21 mouse cellular contexts compared by ENCODE assay signal in the genomic region with DNA sequence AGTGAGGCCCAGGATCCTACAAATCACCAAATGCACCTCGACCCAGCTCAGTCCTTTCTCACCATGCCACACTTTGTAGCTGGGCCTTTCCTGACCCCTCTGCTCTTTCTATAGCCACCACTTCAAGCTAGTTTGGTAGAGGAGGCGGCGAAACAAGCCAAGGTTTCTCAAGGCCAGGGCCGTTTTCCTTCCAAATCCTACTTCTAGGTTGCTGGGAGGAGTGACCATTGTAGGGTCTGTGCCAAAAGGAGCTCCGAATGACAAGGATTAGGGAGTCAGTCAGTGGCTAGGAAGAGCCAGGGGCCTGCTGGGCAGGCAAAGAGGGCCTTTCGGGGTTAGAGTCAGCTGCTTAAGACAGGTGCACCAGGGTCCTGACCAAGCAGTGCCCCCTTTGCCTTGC. TPM values are rescaled to one million over a fixed set of nuclear protein-coding genes. Genes with fewer than 3 reads are reported as not detected.
DNase-seq lines count a peak whose midpoint lies in the region; ATAC-seq lines count a peak whose summit lies in the region.
"Had no signal": no experiment of that assay in that cellular context is flagged by ENCODE, and none has a peak within 500 bp of the region (broad histone marks: within the 10 kb centered on the region; RNA-seq: fewer than 3 reads in every experiment).

No protein-coding gene starts in this region.

- no peak overlapping the region for H3K27ac ChIP-seq in midbrain, embryonic 11.5 days (ENCODE audit: low read depth, low read length)
- no peak overlapping the region for H3K27ac ChIP-seq in midbrain, embryonic 10.5 days (replicated peaks)
- no peak overlapping the region for H3K27ac ChIP-seq in forebrain, embryonic 12.5 days
- no peak overlapping the region for H3K27ac ChIP-seq in hindbrain, embryonic 14.5 days
- H3K27ac ChIP-seq in neural tube, embryonic 13.5 days (replicated peaks): no peak overlapping the region
- H3K27ac ChIP-seq: intestine, embryonic 15.5 days; kidney, postnatal 0 days; macrophage; stomach, embryonic 15.5 days had no signal

- 66% methylated on average over 6 of the region's 6 CpGs for WGBS in midbrain, embryonic 11.5 days
- 61% methylated on average over 6 of the region's 6 CpGs for WGBS in midbrain, embryonic 10.5 days
- 67% methylated on average over 6 of the region's 6 CpGs for WGBS in forebrain, embryonic 12.5 days
- WGBS in hindbrain, embryonic 14.5 days: 77% methylated on average over 6 of the region's 6 CpGs
- WGBS in neural tube, embryonic 13.5 days: 84% methylated on average over 6 of the region's 6 CpGs

- no peaks in the 10 kb centered on the region for H3K36me3 ChIP-seq in midbrain, embryonic 11.5 days (ENCODE audit: control insufficient read depth, insufficient read depth, low read length)
- H3K36me3 ChIP-seq in midbrain, embryonic 10.5 days: peaks cover 20% of the 10 kb centered on the region
- H3K36me3 ChIP-seq in forebrain, embryonic 12.5 days (replicated peaks): peaks cover 17% of the 10 kb centered on the region
- H3K36me3 ChIP-seq in hindbrain, embryonic 14.5 days (replicated peaks; ENCODE audit: control insufficient read depth, insufficient read depth): peaks cover 6% of the 10 kb centered on the region; the same call in 1 of the 2 replicates
- H3K36me3 ChIP-seq in neural tube, embryonic 13.5 days: peaks cover 18% of the 10 kb centered on the region
- H3K36me3 ChIP-seq: intestine, embryonic 15.5 days; stomach, embryonic 15.5 days had no signal

- H3K4me3 ChIP-seq in midbrain, embryonic 11.5 days (ENCODE audit: low read depth, low read length): no peak overlapping the region
- no peak overlapping the region for H3K4me3 ChIP-seq in midbrain, embryonic 10.5 days
- H3K4me3 ChIP-seq in forebrain, embryonic 12.5 days (replicated peaks): peak overlapping the region; percentile 82
- no peak overlapping the region for H3K4me3 ChIP-seq in hindbrain, embryonic 14.5 days (replicated peaks; ENCODE audit: low read length)
- H3K4me3 ChIP-seq in neural tube, embryonic 13.5 days: peak overlapping the region; percentile 72; the same call in 1 of the 2 replicates
- H3K4me3 ChIP-seq: intestine, embryonic 15.5 days; myocyte; stomach, embryonic 15.5 days had no signal

- peaks cover 6% of the 10 kb centered on the region for H3K27me3 ChIP-seq in midbrain, embryonic 11.5 days (ENCODE audit: control insufficient read depth, insufficient read depth, low read length)
- H3K27me3 ChIP-seq in midbrain, embryonic 10.5 days (ENCODE audit: low read depth, poor library complexity, severe bottlenecking): peaks cover 39% of the 10 kb centered on the region
- peaks cover 4% of the 10 kb centered on the region; the same call in 1 of the 2 replicates for H3K27me3 ChIP-seq in forebrain, embryonic 12.5 days
- no peaks in the 10 kb centered on the region for H3K27me3 ChIP-seq in hindbrain, embryonic 14.5 days (ENCODE audit: control insufficient read depth, insufficient read depth, low read length)
- peaks cover 5% of the 10 kb centered on the region for H3K27me3 ChIP-seq in neural tube, embryonic 13.5 days
- H3K27me3 ChIP-seq: intestine, embryonic 15.5 days; stomach, embryonic 15.5 days had no signal

- H3K9me3 ChIP-seq in midbrain, embryonic 11.5 days (ENCODE audit: control insufficient read depth, low read length): no peaks in the 10 kb centered on the region
- H3K9me3 ChIP-seq in midbrain, embryonic 10.5 days (replicated peaks): no peaks in the 10 kb centered on the region
- no peaks in the 10 kb centered on the region for H3K9me3 ChIP-seq in forebrain, embryonic 12.5 days
- no peaks in the 10 kb centered on the region for H3K9me3 ChIP-seq in hindbrain, embryonic 14.5 days (ENCODE audit: control insufficient read depth, low read length)
- no peaks in the 10 kb centered on the region for H3K9me3 ChIP-seq in neural tube, embryonic 13.5 days
- H3K9me3 ChIP-seq: intestine, embryonic 15.5 days; stomach, embryonic 15.5 days had no signal

- peak; percentile 66 for DNase-seq in midbrain, embryonic 11.5 days (ENCODE audit: low spot score, missing footprints)
- DNase-seq in midbrain, embryonic 10.5 days (ENCODE audit: low spot score): no peak
- DNase-seq in hindbrain, embryonic 14.5 days (ENCODE audit: low spot score): no peak
- no peak for DNase-seq in right cerebral cortex, postnatal 14 days
- no peak for DNase-seq in liver
- DNase-seq: heart, adult 11 months; lung, adult 18-20 months; thymus, postnatal 25 days had no signal

- ATAC-seq in midbrain, embryonic 11.5 days (ENCODE audit: low FRiP score): no peak
- no peak for ATAC-seq in forebrain, embryonic 12.5 days (ENCODE audit: low FRiP score)
- no peak for ATAC-seq in hindbrain, embryonic 14.5 days (ENCODE audit: low FRiP score)
- ATAC-seq in neural tube, embryonic 13.5 days (ENCODE audit: low read depth): no peak
- no peak for ATAC-seq in megakaryocyte-erythroid progenitor cell, adult 5-6 weeks (replicated peaks; ENCODE audit: low FRiP score, low TSS enrichment, poor library complexity, severe bottlenecking)
- ATAC-seq: intestine, embryonic 15.5 days had no signal

- H3K9ac ChIP-seq in midbrain, embryonic 11.5 days (ENCODE audit: low read length): no peak overlapping the region
- H3K9ac ChIP-seq in forebrain, embryonic 12.5 days: peak overlapping the region; percentile 80; the same call in 1 of the 2 replicates
- H3K9ac ChIP-seq in hindbrain, embryonic 14.5 days: no peak overlapping the region
- H3K9ac ChIP-seq in neural tube, embryonic 13.5 days: peak overlapping the region; percentile 89
- H3K9ac ChIP-seq: intestine, embryonic 15.5 days; stomach, embryonic 15.5 days had no signal

- H3K4me2 ChIP-seq in midbrain, embryonic 11.5 days: no peak overlapping the region
- peak overlapping the region; percentile 70 for H3K4me2 ChIP-seq in forebrain, embryonic 12.5 days
- peak overlapping the region; percentile 65 for H3K4me2 ChIP-seq in hindbrain, embryonic 14.5 days (replicated peaks)
- peak overlapping the region; percentile 61 for H3K4me2 ChIP-seq in neural tube, embryonic 13.5 days
- H3K4me2 ChIP-seq: intestine, embryonic 15.5 days; stomach, embryonic 15.5 days had no signal

- peaks cover 3% of the 10 kb centered on the region; the same call in 1 of the 2 replicates for H3K4me1 ChIP-seq in midbrain, embryonic 11.5 days (ENCODE audit: control insufficient read depth, insufficient read depth, low read length)
- H3K4me1 ChIP-seq in midbrain, embryonic 10.5 days: peaks cover 36% of the 10 kb centered on the region
- H3K4me1 ChIP-seq in forebrain, embryonic 12.5 days: peaks cover 36% of the 10 kb centered on the region
- H3K4me1 ChIP-seq in hindbrain, embryonic 14.5 days (replicated peaks; ENCODE audit: control insufficient read depth, insufficient read depth, low read length): peaks cover 26% of the 10 kb centered on the region
- peaks cover 44% of the 10 kb centered on the region for H3K4me1 ChIP-seq in neural tube, embryonic 13.5 days (replicated peaks)

RNA-seq across cellular contexts. Expression of gene Lrcol1, which starts 40.0 kb away (rescaled TPM):
- not detected in 2 replicates for polyA plus RNA-seq in midbrain, embryonic 11.5 days (2014; fragmentation: Nextera tagmentation; extraction: Ambion mirVana)
- polyA plus RNA-seq in midbrain, embryonic 10.5 days (2016; fragmentation: Nextera tagmentation; extraction: Ambion mirVana): not detected in 2 replicates
- polyA plus RNA-seq in forebrain, embryonic 12.5 days (2016; fragmentation: Nextera tagmentation; extraction: Ambion mirVana): not detected in 2 replicates
- polyA plus RNA-seq in hindbrain, embryonic 14.5 days (2014; fragmentation: Nextera tagmentation; extraction: Ambion mirVana): not detected in 2 replicates
- polyA plus RNA-seq in neural tube, embryonic 13.5 days (2015; fragmentation: Nextera tagmentation; extraction: Ambion mirVana): not detected in 2 replicates
- not detected in 2 replicates for total RNA-seq in megakaryocyte-erythroid progenitor cell, adult 5-6 weeks (2014; fragmentation: Nextera tagmentation)
- total RNA-seq in megakaryocyte-erythroid progenitor cell, adult 5-6 weeks (2017): not detected in 2 replicates
- total RNA-seq: layer of hippocampus, postnatal 14 days had no signal
- polyA plus RNA-seq: cortical plate, adult 2 months; heart, embryonic 16.5 days; intestine, embryonic 15.5 days; kidney, postnatal 0 days; limb, embryonic 11.5 days; macrophage; myocyte; small intestine, adult 2 months; stomach, embryonic 15.5 days had no signal

RNA-seq across cellular contexts. Expression of gene P2rx2, which starts 41.5 kb away (rescaled TPM):
- polyA plus RNA-seq in midbrain, embryonic 11.5 days (2014; fragmentation: Nextera tagmentation; extraction: Ambion mirVana): 0.88 and 0.92 TPM in 2 replicates
- 0.62 and 0.73 TPM in 2 replicates for polyA plus RNA-seq in midbrain, embryonic 10.5 days (2016; fragmentation: Nextera tagmentation; extraction: Ambion mirVana)
- polyA plus RNA-seq in forebrain, embryonic 12.5 days (2016; fragmentation: Nextera tagmentation; extraction: Ambion mirVana): 1.8 and 1.9 TPM in 2 replicates
- 9.9 and 12.2 TPM in 2 replicates for polyA plus RNA-seq in hindbrain, embryonic 14.5 days (2014; fragmentation: Nextera tagmentation; extraction: Ambion mirVana)
- polyA plus RNA-seq in neural tube, embryonic 13.5 days (2015; fragmentation: Nextera tagmentation; extraction: Ambion mirVana): 5.8 and 6.0 TPM in 2 replicates
- not detected in 2 replicates for total RNA-seq in megakaryocyte-erythroid progenitor cell, adult 5-6 weeks (2014; fragmentation: Nextera tagmentation)
- total RNA-seq in megakaryocyte-erythroid progenitor cell, adult 5-6 weeks (2017): not detected in 2 replicates
- polyA plus RNA-seq: macrophage had no signal

Comparison
In these comparisons a context has a peak if more than half of its experiments do, and no peak if none do; other contexts are left out.
1. H3K4me3 ChIP-seq: peak in forebrain, embryonic 12.5 days (single experiment) and neural tube, embryonic 13.5 days (single experiment); none in midbrain, embryonic 11.5 days (single experiment), midbrain, embryonic 10.5 days (single experiment) and hindbrain, embryonic 14.5 days (single experiment).
2. H3K9ac ChIP-seq: peak in forebrain, embryonic 12.5 days (single experiment) and neural tube, embryonic 13.5 days (single experiment); none in midbrain, embryonic 11.5 days (single experiment) and hindbrain, embryonic 14.5 days (single experiment).